Mouse (Mus musculus) heart, postnatal 0 days (tissue): ENCODE data around the gene Brd3.

ENCODE experiments used
- CTCF ChIP-seq: IDR thresholded peaks from 2 replicates; pipeline ENCODE4 v1.5.1; 2016; ENCODE audit warnings: antibody characterized with exemption, control low read depth, low read depth
- EP300 ChIP-seq: IDR thresholded peaks from 2 replicates; pipeline ENCODE4 v1.6.1; 2016; ENCODE audit warnings: antibody characterized with exemption, low read depth

DNA sequence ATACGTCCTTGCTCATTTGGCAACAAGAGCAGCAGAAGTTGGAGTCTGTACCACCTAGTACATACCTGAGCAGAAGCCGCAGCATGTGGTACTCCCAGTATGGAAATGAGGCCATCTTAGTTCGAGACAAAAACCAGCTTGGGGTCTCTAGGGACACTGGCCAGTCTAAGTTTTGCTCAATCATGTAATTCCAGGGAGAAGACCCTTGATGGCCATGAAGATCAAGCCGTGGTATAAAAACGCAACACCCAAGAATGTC is 64.1 kb downstream of the Brd3 start:
- TF ChIP-seq CTCF (no peak), EP300 (no peak)
